Mouse (Mus musculus): Measurements from ENCODE around the gene Pi4k2a. TPM values are rescaled to one million over a fixed set of nuclear protein-coding genes. Genes with fewer than 3 reads are reported as not detected.
A peak's percentile ranks its signal among the peaks of the same experiment; 100 is the strongest.

Pi4k2a gene
- polyA plus RNA-seq, 1 experiment, result 37.5 TPM

DNA sequence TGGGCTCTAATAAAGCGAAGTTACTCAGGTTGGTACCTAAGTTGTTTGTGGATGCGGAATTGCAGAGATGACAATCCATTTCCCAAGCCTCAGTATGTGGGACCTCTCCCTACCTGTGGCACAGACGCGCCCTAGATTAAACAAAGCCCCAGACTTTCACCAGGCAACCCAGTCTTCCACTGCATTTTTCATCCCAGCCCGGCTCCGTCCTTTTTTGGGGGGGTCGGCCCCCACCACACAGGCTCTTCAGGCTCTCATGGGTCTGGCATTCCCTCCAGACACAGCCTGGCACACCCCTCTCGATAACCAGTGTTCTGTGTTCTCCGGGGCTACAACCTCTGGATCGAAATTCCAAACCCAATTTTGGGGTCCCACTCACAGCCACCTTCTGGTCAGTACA lies 4.6 kb upstream of the Pi4k2a start:
- Histone ChIP-seq H3K4me3 (peak overlapping the region; percentile 59), H3ac (ENCODE audit: control insufficient read depth, insufficient read length) (peak overlapping the region; percentile 2), H3K4me2 (ENCODE audit: low read depth) (peak overlapping the region; percentile 94), H3K79me2 (ENCODE audit: control insufficient read depth, insufficient read depth) (peaks cover under 1% of the 10 kb centered on the region), H3K27me3 (ENCODE audit: control insufficient read depth, insufficient read depth, insufficient read length) (no peaks in the 10 kb centered on the region), H3K36me3 (ENCODE audit: control insufficient read depth, insufficient read depth) (no peaks in the 10 kb centered on the region)
- TF ChIP-seq TCF3 (IDR thresholded peaks at IDR 0.05; ENCODE audit: insufficient read length, low read depth) (no peak), MYOD1 (IDR thresholded peaks at IDR 0.05; ENCODE audit: control insufficient read depth in 1 of 3, insufficient read length in 2 of 3, low read depth in 2 of 3) (no peak), SRF (IDR thresholded peaks at IDR 0.05; ENCODE audit: control insufficient read depth, insufficient read length, low read depth) (no peak), MAX (IDR thresholded peaks at IDR 0.05; ENCODE audit: low read depth) (no peak), REST (IDR thresholded peaks at IDR 0.05; ENCODE audit: insufficient read depth, insufficient read length) (no peak), USF1 (IDR thresholded peaks at IDR 0.05; ENCODE audit: low read depth) (no peak), E2F4 (IDR thresholded peaks at IDR 0.05; ENCODE audit: insufficient read depth) (no peak), POLR2AphosphoS2 (IDR thresholded peaks at IDR 0.05; ENCODE audit: insufficient read length, low read depth) (no peak), MYOG (IDR thresholded peaks at IDR 0.05; ENCODE audit: control insufficient read depth in 1 of 3, insufficient read depth in 1 of 3, insufficient read length in 2 of 3, low read depth in 2 of 3) (no peak), CEBPB (IDR thresholded peaks at IDR 0.05; ENCODE audit: insufficient read depth, poor library complexity, severe bottlenecking) (no peak), POLR2A (IDR thresholded peaks at IDR 0.05; ENCODE audit: insufficient read length, low read depth) (no peak), TCF12 (IDR thresholded peaks at IDR 0.05; ENCODE audit: insufficient read depth, poor library complexity, severe bottlenecking) (no peak)

DNA sequence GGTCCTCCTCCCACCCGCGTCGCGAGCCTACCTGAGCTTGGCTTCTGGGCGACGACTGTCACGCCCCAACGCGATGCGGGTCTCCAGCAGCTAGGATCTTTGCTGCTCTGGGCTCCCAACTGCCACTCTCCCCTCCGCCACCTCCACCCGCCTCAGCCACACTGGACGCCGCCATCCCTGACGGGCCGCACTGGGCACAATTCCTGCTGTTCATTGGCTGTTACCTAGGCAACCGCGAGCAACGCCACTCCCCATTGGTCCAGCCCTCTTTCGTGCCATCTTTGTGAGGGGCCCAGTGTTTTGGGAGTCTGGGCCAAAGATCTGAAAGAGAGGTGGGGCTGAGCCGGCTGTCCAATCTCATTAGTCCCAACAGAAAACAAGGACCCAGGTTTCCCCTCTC lies 4.1 kb upstream of the Pi4k2a start, which contains the start of gene Morn4:
Gene Morn4 (minus strand): TSS at position 192 of the 400 bp plus-strand sequence.
- H3K36me3 ChIP-seq (ENCODE audit: control insufficient read depth, insufficient read depth), result no peaks in the 10 kb centered on the region
- no peaks in the 10 kb centered on the region for H3K27me3 ChIP-seq (ENCODE audit: control insufficient read depth, insufficient read depth, insufficient read length)
- H3K4me2 ChIP-seq (ENCODE audit: low read depth), result peak within 1 kb of the TSS; percentile 94
- H3K79me2 ChIP-seq (ENCODE audit: control insufficient read depth, insufficient read depth), result peaks cover 5% of the 10 kb centered on the region
- TF ChIP-seq POLR2A (IDR thresholded peaks at IDR 0.05; ENCODE audit: insufficient read length, low read depth) (peak; percentile 91), REST (IDR thresholded peaks at IDR 0.05; ENCODE audit: insufficient read depth, insufficient read length) (no peak), USF1 (IDR thresholded peaks at IDR 0.05; ENCODE audit: low read depth) (no peak), TCF12 (IDR thresholded peaks at IDR 0.05; ENCODE audit: insufficient read depth, poor library complexity, severe bottlenecking) (no peak), MAX (IDR thresholded peaks at IDR 0.05; ENCODE audit: low read depth) (no peak), MYOD1 (IDR thresholded peaks at IDR 0.05; ENCODE audit: control insufficient read depth in 1 of 3, insufficient read length in 2 of 3, low read depth in 2 of 3) (no peak), POLR2AphosphoS2 (IDR thresholded peaks at IDR 0.05; ENCODE audit: insufficient read length, low read depth) (peak; percentile 80), CEBPB (IDR thresholded peaks at IDR 0.05; ENCODE audit: insufficient read depth, poor library complexity, severe bottlenecking) (no peak), MYOG (IDR thresholded peaks at IDR 0.05; ENCODE audit: control insufficient read depth in 1 of 3, insufficient read depth in 1 of 3, insufficient read length in 2 of 3, low read depth in 2 of 3) (no peak), E2F4 (IDR thresholded peaks at IDR 0.05; ENCODE audit: insufficient read depth) (no peak), TCF3 (IDR thresholded peaks at IDR 0.05; ENCODE audit: insufficient read length, low read depth) (no peak), SRF (IDR thresholded peaks at IDR 0.05; ENCODE audit: control insufficient read depth, insufficient read length, low read depth) (no peak)
- peak within 1 kb of the TSS; percentile 2 for H3ac ChIP-seq (ENCODE audit: control insufficient read depth, insufficient read length)
- H3K4me3 ChIP-seq, result peak within 1 kb of the TSS; percentile 59

DNA sequence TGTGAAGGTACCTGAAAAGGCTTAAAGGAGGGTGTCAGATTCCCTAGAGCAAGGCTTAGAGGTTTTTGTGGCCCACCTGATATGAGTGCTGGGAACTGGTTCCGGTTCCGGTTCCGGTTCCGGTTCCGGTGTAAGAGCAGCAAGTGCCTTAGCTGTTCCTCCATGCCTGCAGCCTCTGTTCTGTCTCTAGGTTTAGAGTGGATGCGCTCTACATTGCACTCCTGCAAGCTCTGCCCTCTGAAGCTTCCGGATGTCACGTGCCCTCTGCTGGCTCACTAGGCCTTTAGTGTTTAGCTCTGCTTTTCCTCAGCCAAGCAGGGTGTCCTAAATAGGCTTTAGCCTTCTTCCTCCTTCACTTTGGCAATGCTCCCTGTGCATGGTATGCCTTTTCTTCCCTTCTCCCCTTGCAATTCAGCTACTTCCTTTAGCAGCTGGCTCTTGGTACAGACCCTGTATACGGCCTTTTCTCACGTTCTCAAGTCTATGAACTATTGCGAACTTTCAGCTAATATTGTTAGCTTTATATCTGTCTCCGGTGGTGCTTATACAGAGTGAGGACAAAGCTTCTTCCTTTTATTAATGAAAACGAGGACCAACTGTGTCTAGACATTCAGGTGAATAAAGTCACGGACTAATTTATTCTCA lies 1.0 kb upstream of the Pi4k2a start:
- no peaks in the 10 kb centered on the region for H3K27me3 ChIP-seq (ENCODE audit: control insufficient read depth, insufficient read depth, insufficient read length)
- TF ChIP-seq USF1 (IDR thresholded peaks at IDR 0.05; ENCODE audit: low read depth) (peak; percentile 93), MAX (IDR thresholded peaks at IDR 0.05; ENCODE audit: low read depth) (no peak)
- H3K4me3 ChIP-seq, result peak overlapping the region; percentile 72
- H3K79me2 ChIP-seq (ENCODE audit: control insufficient read depth, insufficient read depth), result peaks cover 34% of the 10 kb centered on the region
- no peaks in the 10 kb centered on the region for H3K36me3 ChIP-seq (ENCODE audit: control insufficient read depth, insufficient read depth)
- H3K4me2 ChIP-seq (ENCODE audit: low read depth), result peak overlapping the region; percentile 98
- no peak overlapping the region for H3ac ChIP-seq (ENCODE audit: control insufficient read depth, insufficient read length)

GRCm38 (mm10) chr19:42090637-42091141 lies 419 bp downstream of the Pi4k2a start:
- H3K36me3 ChIP-seq (ENCODE audit: control insufficient read depth, insufficient read depth), result no peaks in the 10 kb centered on the region
- H3K27me3 ChIP-seq (ENCODE audit: control insufficient read depth, insufficient read depth, insufficient read length), result no peaks in the 10 kb centered on the region
- TF ChIP-seq E2F4 (IDR thresholded peaks at IDR 0.05; ENCODE audit: insufficient read depth), result no peak
- TF ChIP-seq POLR2A (IDR thresholded peaks at IDR 0.05; ENCODE audit: insufficient read length, low read depth), result no peak
- no peak for TF ChIP-seq SRF (IDR thresholded peaks at IDR 0.05; ENCODE audit: control insufficient read depth, insufficient read length, low read depth)
- no peak for TF ChIP-seq MYOG (IDR thresholded peaks at IDR 0.05; ENCODE audit: control insufficient read depth in 1 of 3, insufficient read depth in 1 of 3, insufficient read length in 2 of 3, low read depth in 2 of 3)
- TF ChIP-seq MAX (IDR thresholded peaks at IDR 0.05; ENCODE audit: low read depth), result no peak
- no peak for TF ChIP-seq USF1 (IDR thresholded peaks at IDR 0.05; ENCODE audit: low read depth)
- TF ChIP-seq TCF12 (IDR thresholded peaks at IDR 0.05; ENCODE audit: insufficient read depth, poor library complexity, severe bottlenecking), result no peak
- TF ChIP-seq CEBPB (IDR thresholded peaks at IDR 0.05; ENCODE audit: insufficient read depth, poor library complexity, severe bottlenecking), result no peak
- no peak for TF ChIP-seq POLR2AphosphoS2 (IDR thresholded peaks at IDR 0.05; ENCODE audit: insufficient read length, low read depth)
- TF ChIP-seq TCF3 (IDR thresholded peaks at IDR 0.05; ENCODE audit: insufficient read length, low read depth), result no peak
- no peak for TF ChIP-seq REST (IDR thresholded peaks at IDR 0.05; ENCODE audit: insufficient read depth, insufficient read length)
- TF ChIP-seq MYOD1 (IDR thresholded peaks at IDR 0.05; ENCODE audit: control insufficient read depth in 1 of 3, insufficient read length in 2 of 3, low read depth in 2 of 3), result no peak
- peaks cover 46% of the 10 kb centered on the region for H3K79me2 ChIP-seq (ENCODE audit: control insufficient read depth, insufficient read depth)
- peak overlapping the region; percentile 99 for H3K4me2 ChIP-seq (ENCODE audit: low read depth)
- H3K4me3 ChIP-seq, result peak overlapping the region; percentile 72
- H3ac ChIP-seq (ENCODE audit: control insufficient read depth, insufficient read length), result peak overlapping the region; percentile 30

Measured in myocyte (in vitro differentiated cells).